Mouse (Mus musculus): ENCODE results near the gene Cbx5.

DNA sequence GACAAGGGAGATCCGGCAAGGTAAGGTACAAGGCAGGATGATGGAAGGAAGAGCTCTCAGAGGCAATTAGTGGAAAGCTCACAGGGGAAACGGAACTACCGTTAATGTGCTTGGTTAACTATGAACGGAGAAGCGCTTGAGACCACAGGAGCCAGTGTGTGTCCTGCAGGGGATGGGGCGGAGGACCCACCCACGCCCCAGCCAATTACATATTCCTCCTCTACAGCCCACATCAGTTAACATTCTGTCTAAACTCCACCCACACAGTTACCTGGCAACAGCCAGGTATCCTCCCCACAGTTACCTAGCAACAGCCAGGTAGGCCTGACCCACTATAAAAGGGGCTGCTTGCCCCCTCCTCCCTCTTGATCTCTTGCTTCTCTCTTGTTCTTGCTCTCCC, 82.7 kb downstream of the Cbx5 start:
- TF ChIP-seq CTCF (conservative IDR thresholded peaks at IDR 0.05; ENCODE audit: low read length) (no peak), POU5F1 (IDR thresholded peaks at IDR 0.05; ENCODE audit: borderline replicate concordance, low read length) (no peak), NANOG (IDR thresholded peaks at IDR 0.05; ENCODE audit: borderline replicate concordance, low read length) (no peak)

Data from E14TG2a.4 (cell line).